Mouse (Mus musculus) heart, embryonic 16.5 days (tissue): ENCODE measurements around the gene Chrna1. TPM values are rescaled to one million over a fixed set of nuclear protein-coding genes. Genes with fewer than 3 reads are reported as not detected.

Source experiments
- ATAC-seq: fragments of 200-750 bp; cut with Nextera tagmentation; replicated peaks from 2 replicates; pipeline ENCODE4 v1.8.0; 2017; ENCODE audit warnings: moderate number of reproducible peaks; ENCODE audit not compliant: insufficient read depth, low FRiP score; ENCODE audit errors: extremely low read depth
- H3K27ac ChIP-seq: fragments of 300-500 bp; sonication (generic); 2 replicates; pipeline ENCODE4 v1.5.1; 2014; ENCODE audit warnings: mild to moderate bottlenecking, low read length, control low read depth, moderate library complexity
- H3K27me3 ChIP-seq: fragments of 300-500 bp; sonication (generic); 2 replicates; pipeline ENCODE4 v1.6.1; 2014; ENCODE audit warnings: low read length, mixed read lengths; ENCODE audit not compliant: control insufficient read depth, insufficient read depth
- H3K36me3 ChIP-seq: fragments of 300-500 bp; sonication (generic); 2 replicates; pipeline ENCODE4 v1.6.1; 2014; ENCODE audit not compliant: control insufficient read depth, insufficient read depth
- H3K4me1 ChIP-seq: fragments of 300-500 bp; sonication (generic); 2 replicates; pipeline ENCODE4 v1.6.1; 2014; ENCODE audit warnings: low read length, mixed read lengths; ENCODE audit not compliant: control insufficient read depth, insufficient read depth
- H3K4me2 ChIP-seq: fragments of 300-500 bp; sonication (generic); 2 replicates; pipeline ENCODE4 v1.6.1; 2014; ENCODE audit warnings: low read depth, mild to moderate bottlenecking, control low read depth, low read length
- H3K4me3 ChIP-seq: fragments of 300-500 bp; sonication (generic); 2 replicates; pipeline ENCODE4 v1.5.1; 2014; ENCODE audit warnings: mild to moderate bottlenecking, control low read depth, low read length
- H3K9ac ChIP-seq: fragments of 300-500 bp; sonication (generic); 2 replicates; pipeline ENCODE4 v1.6.1; 2014; ENCODE audit warnings: low read length, control low read depth
- H3K9me3 ChIP-seq: fragments of 300-500 bp; sonication (generic); replicated peaks from 2 replicates; pipeline ENCODE4 v1.6.1; 2016; ENCODE audit warnings: low read length; ENCODE audit not compliant: control insufficient read depth
- WGBS: fragments of 180-500 bp; shearing (Covaris S2); extraction: QIAGEN DNeasy Blood & Tissue Kit; methylation state at CpG from one replicate; pipeline ENCODE4 v1.1.7; 2014; 5-methylcytosine and 5-hydroxymethylcytosine counted together
- polyA plus RNA-seq: library from polyadenylated mRNA; unstranded; fragments of >200 nt; fragmentation: Nextera tagmentation; extraction: Ambion mirVana; gene quantifications from 2 replicates; pipeline ENCODE4 v1.2.1, GENCODE M21; 2015

The Chrna1 gene
- polyA plus RNA-seq, 1 experiment from 2014 or later: 0.34 TPM

GRCm38 (mm10) chr2:73526691-73527090 is 53.4 kb downstream of the Chrna1 start:
- H3K9me3 ChIP-seq: no peaks in the 10 kb centered on the region
- WGBS: 56% methylated on average over 9 of the region's 9 CpGs
- H3K36me3 ChIP-seq: no peaks in the 10 kb centered on the region
- H3K4me2 ChIP-seq: peak overlapping the region; percentile 84; the same call in 1 of the 2 replicates
- H3K9ac ChIP-seq: no peak overlapping the region
- no peak for ATAC-seq
- no peaks in the 10 kb centered on the region for H3K27me3 ChIP-seq
- peak overlapping the region; percentile 35; the same call in 1 of the 2 replicates for H3K27ac ChIP-seq
- H3K4me1 ChIP-seq: peaks cover 25% of the 10 kb centered on the region
- H3K4me3 ChIP-seq: no peak overlapping the region

GRCm38 (mm10) chr2:73522891-73523290 is 57.2 kb downstream of the Chrna1 start:
- H3K4me3 ChIP-seq: no peak overlapping the region
- no peaks in the 10 kb centered on the region for H3K9me3 ChIP-seq
- no peaks in the 10 kb centered on the region for H3K36me3 ChIP-seq
- no peak for ATAC-seq
- peak overlapping the region; percentile 48; the same call in 1 of the 2 replicates for H3K27ac ChIP-seq
- H3K27me3 ChIP-seq: no peaks in the 10 kb centered on the region
- H3K9ac ChIP-seq: no peak overlapping the region
- H3K4me2 ChIP-seq: no peak overlapping the region
- H3K4me1 ChIP-seq: peaks cover 18% of the 10 kb centered on the region
- WGBS: 57% methylated on average over 8 of the region's 8 CpGs

- no peak overlapping the region for H3K4me3 ChIP-seq
- 77% methylated on average over 6 of the region's 6 CpGs for WGBS
- no peak overlapping the region for H3K9ac ChIP-seq
- H3K36me3 ChIP-seq: no peaks in the 10 kb centered on the region
- no peak overlapping the region for H3K4me2 ChIP-seq
- no peak for ATAC-seq
- no peak overlapping the region for H3K27ac ChIP-seq
- H3K9me3 ChIP-seq: no peaks in the 10 kb centered on the region
- no peaks in the 10 kb centered on the region for H3K27me3 ChIP-seq
- peaks cover 18% of the 10 kb centered on the region for H3K4me1 ChIP-seq
These were observed 57.8 kb downstream of the Chrna1 start for GRCm38 (mm10) chr2:73522336-73522735.

DNA sequence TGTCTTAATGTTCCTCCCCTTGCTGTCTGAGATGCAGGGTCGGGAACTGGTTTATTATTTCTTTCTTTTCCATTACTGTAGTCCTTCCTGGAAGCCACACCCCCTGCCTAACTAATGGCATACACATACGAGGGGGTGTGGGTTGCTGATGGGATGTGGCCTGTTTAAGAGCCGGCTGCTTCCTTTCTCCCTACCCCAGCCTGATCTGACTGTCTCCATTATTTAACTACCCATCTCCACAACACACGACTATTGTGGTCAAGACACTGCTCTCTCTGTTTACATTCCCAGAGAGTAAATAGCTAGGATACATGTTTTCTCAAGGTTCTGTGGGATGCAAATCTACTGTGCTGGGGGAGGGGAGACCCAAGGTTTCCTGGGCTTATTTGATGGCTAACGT is 58.4 kb downstream of the Chrna1 start:
- Histone ChIP-seq H3K9me3 (no peaks in the 10 kb centered on the region), H3K27ac (no peak overlapping the region), H3K36me3 (no peaks in the 10 kb centered on the region), H3K9ac (no peak overlapping the region), H3K27me3 (no peaks in the 10 kb centered on the region), H3K4me1 (peaks cover 14% of the 10 kb centered on the region), H3K4me2 (no peak overlapping the region), H3K4me3 (no peak overlapping the region)
- no peak for ATAC-seq
- WGBS: 31% methylated on average over 5 of the region's 5 CpGs

GRCm38 (mm10) chr2:73518966-73519365 is 61.2 kb downstream of the Chrna1 start:
- Histone ChIP-seq H3K4me1 (peaks cover 13% of the 10 kb centered on the region), H3K27me3 (no peaks in the 10 kb centered on the region), H3K9ac (no peak overlapping the region), H3K4me2 (no peak overlapping the region), H3K36me3 (no peaks in the 10 kb centered on the region), H3K4me3 (no peak overlapping the region), H3K9me3 (no peaks in the 10 kb centered on the region), H3K27ac (no peak overlapping the region)
- no peak for ATAC-seq
- 76% methylated on average over 5 of the region's 5 CpGs for WGBS

GRCm38 (mm10) chr2:73518311-73518710 is 61.8 kb downstream of the Chrna1 start:
- Histone ChIP-seq H3K4me1 (peaks cover 10% of the 10 kb centered on the region), H3K4me3 (no peak overlapping the region), H3K27ac (no peak overlapping the region), H3K9me3 (no peaks in the 10 kb centered on the region), H3K4me2 (no peak overlapping the region), H3K36me3 (no peaks in the 10 kb centered on the region), H3K9ac (no peak overlapping the region), H3K27me3 (no peaks in the 10 kb centered on the region)
- WGBS: 78% methylated on average over 2 of the region's 2 CpGs
- no peak for ATAC-seq

DNA sequence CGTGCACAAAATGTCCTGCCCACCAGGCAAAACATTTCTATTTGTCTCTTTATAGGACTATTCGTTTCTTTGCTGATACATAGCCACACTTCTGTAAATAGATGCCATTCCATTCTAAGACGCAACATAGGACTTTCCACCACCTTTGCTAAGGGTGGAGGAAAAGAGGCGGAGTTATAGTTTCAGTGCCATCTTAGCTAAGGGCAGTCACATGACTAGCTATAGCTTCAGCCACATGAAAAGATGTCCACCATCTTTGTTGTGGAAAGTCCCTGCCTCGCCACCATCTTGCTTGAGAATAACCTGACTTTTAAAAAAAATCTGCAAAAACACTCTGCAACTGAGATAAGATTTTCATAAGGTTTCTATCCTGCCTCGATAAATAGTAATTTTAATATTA is 66.0 kb downstream of the Chrna1 start:
- H3K9ac ChIP-seq: no peak overlapping the region
- no peak for ATAC-seq
- H3K27me3 ChIP-seq: no peaks in the 10 kb centered on the region
- no peak overlapping the region for H3K27ac ChIP-seq
- H3K4me1 ChIP-seq: peaks cover 7% of the 10 kb centered on the region
- H3K36me3 ChIP-seq: no peaks in the 10 kb centered on the region
- no peak overlapping the region for H3K4me2 ChIP-seq
- no peaks in the 10 kb centered on the region for H3K9me3 ChIP-seq
- WGBS: 87% methylated on average over 6 of the region's 6 CpGs
- H3K4me3 ChIP-seq: no peak overlapping the region

Other genes with a start within 250 kb of the Chrna1 start
- gene Gpr155, start 193.8 kb downstream of the Chrna1 start, polyA plus RNA-seq: 6.2 and 6.7 TPM in 2 replicates
- gene Wipf1, start 50.6 kb downstream of the Chrna1 start, polyA plus RNA-seq: 5.0 and 7.4 TPM in 2 replicates
- gene Chn1, start 195.0 kb upstream of the Chrna1 start, polyA plus RNA-seq: 20.5 and 21.8 TPM in 2 replicates